Mouse (Mus musculus): Measurements from ENCODE around the gene Ms4a13. TPM values are rescaled to one million over a fixed set of nuclear protein-coding genes. Genes with fewer than 3 reads are reported as not detected.
"Not testable (repeated sequence)": the region's sequence is repeated elsewhere in the genome, so short reads cannot be mapped to it uniquely, and the experiment has no call there.

Gene Ms4a13
- polyA plus RNA-seq, 1 experiment from 2014 or later = not detected

- Histone ChIP-seq H3K27me3 (replicated peaks) (no peaks in the 10 kb centered on the region), H3K4me1 (replicated peaks) (no peaks in the 10 kb centered on the region), H3K4me3 (no peak overlapping the region), H3K27ac (ENCODE audit: poor library complexity, severe bottlenecking) (no peak overlapping the region), H3K36me3 (no peaks in the 10 kb centered on the region), H3K9me3 (replicated peaks) (no peaks in the 10 kb centered on the region), H3K4me2 (no peak overlapping the region), H3K9ac (no peak overlapping the region)
- no peak for ATAC-seq (ENCODE audit: insufficient number of reproducible peaks, low FRiP score)
- WGBS = 62% methylated on average over 4 of the region's 4 CpGs
Measured at GRCm38 (mm10) chr19:11135336-11135735, 61.2 kb downstream of the Ms4a13 start.

- Histone ChIP-seq H3K4me1 (replicated peaks) (no peaks in the 10 kb centered on the region), H3K9ac (no peak overlapping the region), H3K9me3 (replicated peaks) (no peaks in the 10 kb centered on the region), H3K27me3 (replicated peaks) (no peaks in the 10 kb centered on the region), H3K4me2 (no peak overlapping the region), H3K27ac (ENCODE audit: poor library complexity, severe bottlenecking) (no peak overlapping the region), H3K4me3 (no peak overlapping the region), H3K36me3 (no peaks in the 10 kb centered on the region)
- ATAC-seq (ENCODE audit: insufficient number of reproducible peaks, low FRiP score) = no peak
- WGBS = 70% methylated on average over 2 of the region's 2 CpGs
Measured at GRCm38 (mm10) chr19:11134852-11135251, 61.7 kb downstream of the Ms4a13 start.

DNA sequence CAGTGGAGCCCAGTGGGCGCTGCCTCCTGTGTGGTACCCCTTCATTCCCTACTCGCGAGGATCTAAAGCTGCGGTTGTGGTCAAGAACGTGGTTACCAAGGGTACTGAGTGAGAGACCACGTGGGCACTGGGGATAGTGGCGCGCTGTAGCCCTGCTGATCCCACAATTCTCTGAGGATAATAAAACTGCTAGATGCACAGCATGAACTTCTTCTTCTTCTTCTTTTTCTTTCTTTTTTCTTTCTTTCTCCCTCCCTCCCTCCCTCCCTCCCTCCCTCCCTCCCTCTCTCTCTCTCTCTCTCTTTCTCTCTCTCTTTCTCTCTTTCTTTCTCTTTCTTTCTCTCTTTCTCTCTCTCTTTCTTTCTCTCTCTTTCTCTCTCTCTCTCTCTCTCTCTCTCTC lies 65.8 kb downstream of the Ms4a13 start, which contains the start of gene 1700017D01Rik:
Gene 1700017D01Rik (minus strand): TSS at position 101 of the 400 bp plus-strand sequence.
- H3K4me2 ChIP-seq; H3K27ac ChIP-seq (ENCODE audit: poor library complexity, severe bottlenecking); ATAC-seq (ENCODE audit: insufficient number of reproducible peaks, low FRiP score); H3K36me3 ChIP-seq; H3K9ac ChIP-seq; H3K9me3 ChIP-seq (replicated peaks); H3K4me3 ChIP-seq; H3K4me1 ChIP-seq (replicated peaks); H3K27me3 ChIP-seq (replicated peaks): not testable (repeated sequence)
- 81% methylated on average over 8 of the region's 8 CpGs for WGBS

DNA sequence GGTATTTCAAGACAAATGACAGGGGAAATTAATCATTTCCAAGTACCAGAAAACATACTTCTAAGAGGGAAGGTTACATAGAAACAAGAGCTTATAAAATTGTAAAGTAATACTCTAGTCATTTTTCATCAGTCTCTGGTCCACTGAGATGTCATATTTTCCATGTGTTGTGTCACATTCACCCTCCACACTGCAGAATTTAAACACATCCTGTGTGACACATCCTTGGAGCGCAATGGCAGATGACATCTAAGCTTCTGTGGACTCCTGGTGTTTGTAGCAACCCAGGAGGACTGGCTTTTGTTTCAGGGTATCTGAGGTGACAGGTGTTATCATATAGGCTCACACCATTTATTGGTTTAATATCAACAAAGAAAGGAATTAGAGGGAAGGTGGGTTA lies 66.8 kb downstream of the Ms4a13 start:
- no peak for ATAC-seq (ENCODE audit: insufficient number of reproducible peaks, low FRiP score)
- H3K36me3 ChIP-seq = no peaks in the 10 kb centered on the region
- no peak overlapping the region for H3K9ac ChIP-seq
- H3K4me1 ChIP-seq (replicated peaks) = no peaks in the 10 kb centered on the region
- no peak overlapping the region for H3K4me3 ChIP-seq
- H3K27ac ChIP-seq (ENCODE audit: poor library complexity, severe bottlenecking) = no peak overlapping the region
- H3K27me3 ChIP-seq (replicated peaks) = no peaks in the 10 kb centered on the region
- WGBS = 77% methylated on average over 1 of the region's 1 CpGs
- H3K9me3 ChIP-seq (replicated peaks) = 0 out of 2 replicates have a peak, but pooled peaks cover under 1% of the 10 kb centered on the region
- no peak overlapping the region for H3K4me2 ChIP-seq

DNA sequence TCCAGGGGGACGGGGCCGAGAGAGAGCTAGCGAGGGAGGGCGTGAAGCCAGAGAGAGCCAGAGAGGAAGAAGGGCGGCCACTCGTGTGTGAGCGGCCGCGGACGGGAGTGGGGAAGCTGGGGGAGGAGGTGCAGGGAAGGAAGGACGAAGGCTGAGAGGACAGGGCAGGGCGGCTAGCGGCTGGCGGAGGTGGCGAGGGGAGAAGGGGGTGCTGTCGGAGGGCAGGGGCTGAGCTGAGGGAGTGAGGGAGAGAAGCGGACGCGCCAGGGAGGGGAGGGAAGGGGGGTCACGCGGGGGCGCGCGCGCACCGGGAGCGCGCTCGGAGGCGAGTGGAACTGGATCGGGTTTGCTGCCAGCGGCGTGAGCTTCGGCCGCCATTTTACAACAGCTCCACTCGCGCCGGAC lies 75.5 kb downstream of the Ms4a13 start:
- Histone ChIP-seq H3K9ac (0 out of 2 replicates have a peak overlapping the region, but pooled peaks have one; percentile 48), H3K4me2 (peak overlapping the region; percentile 60), H3K4me3 (peak overlapping the region; percentile 46)
- WGBS = under 1% methylated on average over 14 of the region's 38 CpGs
- ATAC-seq (ENCODE audit: insufficient number of reproducible peaks, low FRiP score) = peak; percentile 97
- not testable (repeated sequence) for H3K36me3 ChIP-seq; H3K27me3 ChIP-seq (replicated peaks); H3K27ac ChIP-seq (ENCODE audit: poor library complexity, severe bottlenecking); H3K9me3 ChIP-seq (replicated peaks); H3K4me1 ChIP-seq (replicated peaks)

Other genes starting within 250 kb of the Ms4a13 start
- 20.1 and 21.6 TPM in 2 replicates for gene Ccdc86, start 247.5 kb downstream of the Ms4a13 start, polyA plus RNA-seq (2016; fragmentation: Nextera tagmentation; extraction: Ambion mirVana)
- gene Ms4a10, start 222.1 kb downstream of the Ms4a13 start, polyA plus RNA-seq (2016; fragmentation: Nextera tagmentation; extraction: Ambion mirVana) = not detected in 2 replicates
- gene Ms4a15, start 203.5 kb downstream of the Ms4a13 start, polyA plus RNA-seq (2016; fragmentation: Nextera tagmentation; extraction: Ambion mirVana) = not detected in 2 replicates
- gene Ms4a18, start 178.7 kb downstream of the Ms4a13 start, polyA plus RNA-seq (2016; fragmentation: Nextera tagmentation; extraction: Ambion mirVana) = not detected in 2 replicates
- not detected in 2 replicates for gene Ms4a8a, start 115.6 kb downstream of the Ms4a13 start, polyA plus RNA-seq (2016; fragmentation: Nextera tagmentation; extraction: Ambion mirVana)
- gene 1700017D01Rik, start 65.9 kb downstream of the Ms4a13 start, polyA plus RNA-seq (2016; fragmentation: Nextera tagmentation; extraction: Ambion mirVana) = not detected in 2 replicates
- gene 1700025F22Rik, start 31.4 kb downstream of the Ms4a13 start, polyA plus RNA-seq (2016; fragmentation: Nextera tagmentation; extraction: Ambion mirVana) = not detected in 2 replicates
- gene Ms4a12, start 35.7 kb upstream of the Ms4a13 start, polyA plus RNA-seq (2016; fragmentation: Nextera tagmentation; extraction: Ambion mirVana) = not detected in 2 replicates
- not detected in 2 replicates for gene Ms4a1, start 69.5 kb upstream of the Ms4a13 start, polyA plus RNA-seq (2016; fragmentation: Nextera tagmentation; extraction: Ambion mirVana)
- not detected in 2 replicates for gene Ms4a5, start 87.1 kb upstream of the Ms4a13 start, polyA plus RNA-seq (2016; fragmentation: Nextera tagmentation; extraction: Ambion mirVana)
- gene Ms4a14, start 117.7 kb upstream of the Ms4a13 start, polyA plus RNA-seq (2016; fragmentation: Nextera tagmentation; extraction: Ambion mirVana) = not detected in 2 replicates
- 0.27 and 1.0 TPM in 2 replicates for gene Ms4a7, start 139.4 kb upstream of the Ms4a13 start, polyA plus RNA-seq (2016; fragmentation: Nextera tagmentation; extraction: Ambion mirVana)
- gene Ms4a4a, start 178.8 kb upstream of the Ms4a13 start, polyA plus RNA-seq (2016; fragmentation: Nextera tagmentation; extraction: Ambion mirVana) = 0.55 and 1.1 TPM in 2 replicates
- not detected in 2 replicates for gene Ms4a4c, start 208.0 kb upstream of the Ms4a13 start, polyA plus RNA-seq (2016; fragmentation: Nextera tagmentation; extraction: Ambion mirVana)
- not detected in 2 replicates for gene Ms4a4b, start 246.8 kb upstream of the Ms4a13 start, polyA plus RNA-seq (2016; fragmentation: Nextera tagmentation; extraction: Ambion mirVana)